Mouse (Mus musculus) liver, adult 2 months (tissue): ENCODE results near the gene Gpr153. TPM values are rescaled to one million over a fixed set of nuclear protein-coding genes. Genes with fewer than 3 reads are reported as not detected.

ENCODE experiments used
- DNase-seq: peaks from one replicate; pipeline ENCODE4 v3.0.0-alpha.2; 2011; ENCODE audit warnings: low read depth, low spot score; ENCODE audit errors: extremely low read depth
- H3K27ac ChIP-seq: fragments of 200-500 bp; replicated peaks from 2 replicates; pipeline ENCODE4 v1.5.1; 2012; ENCODE audit warnings: low read depth, mild to moderate bottlenecking, control low read depth, inconsistent platforms, low read length; ENCODE audit not compliant: insufficient read depth
- H3K27me3 ChIP-seq: fragments of 200-500 bp; 2 replicates; pipeline ENCODE4 v1.6.1; 2012; ENCODE audit warnings: mild to moderate bottlenecking, moderate library complexity, low read length, inconsistent platforms; ENCODE audit not compliant: control insufficient read depth, insufficient read depth
- H3K36me3 ChIP-seq: fragments of 200-500 bp; 2 replicates; pipeline ENCODE4 v1.6.1; 2012; ENCODE audit warnings: low read length, inconsistent platforms; ENCODE audit not compliant: control insufficient read depth, insufficient read depth
- H3K4me1 ChIP-seq: fragments of 200-500 bp; 2 replicates; pipeline ENCODE4 v1.6.1; 2011; ENCODE audit warnings: low read length; ENCODE audit not compliant: control insufficient read depth, insufficient read depth
- H3K4me3 ChIP-seq: fragments of 200-500 bp; 2 replicates; pipeline ENCODE4 v1.5.1; 2011; ENCODE audit warnings: low read depth, mild to moderate bottlenecking, control low read depth, low read length, moderate library complexity; ENCODE audit not compliant: insufficient read depth
- H3K79me2 ChIP-seq: fragments of 200-500 bp; 2 replicates; pipeline ENCODE4 v1.6.1; 2012; ENCODE audit warnings: inconsistent platforms, mild to moderate bottlenecking, low read length, moderate library complexity; ENCODE audit not compliant: control insufficient read depth, insufficient read depth
- H3K9ac ChIP-seq: fragments of 200-500 bp; 2 replicates; pipeline ENCODE4 v1.6.1; 2012; ENCODE audit warnings: low read depth, mild to moderate bottlenecking, control low read depth, inconsistent platforms, low read length
- CTCF ChIP-seq: fragments of 200-500 bp; IDR thresholded peaks from 2 replicates; pipeline ENCODE4 v1.5.1; 2011; ENCODE audit warnings: low read depth, low read length, control low read depth
- POLR2A ChIP-seq: fragments of 200-500 bp; IDR thresholded peaks from 2 replicates; pipeline ENCODE4 v1.6.1; 2011; ENCODE audit warnings: low read length, control low read depth; ENCODE audit not compliant: insufficient read depth; ENCODE audit errors: extremely low read depth
- WGBS: fragments of 180-500 bp; shearing (Covaris S2); methylation state at CpG from one replicate; pipeline ENCODE4 v1.1.7; 2018; 5-methylcytosine and 5-hydroxymethylcytosine counted together
- polyA plus RNA-seq: library from polyadenylated mRNA; depleted of rRNA; stranded (reverse); fragments of >200 nt; gene quantifications from 2 replicates; pipeline ENCODE4 v1.2.3, GENCODE M21; 2012
- total RNA-seq: library from RNA; depleted of rRNA; stranded (reverse); fragments of >200 nt; gene quantifications from 2 replicates; pipeline ENCODE4 v1.2.3, GENCODE M21; 2014

Gene Gpr153
- total and polyA plus RNA-seq, 2 experiments = 0.46 to 1.1 TPM

DNA sequence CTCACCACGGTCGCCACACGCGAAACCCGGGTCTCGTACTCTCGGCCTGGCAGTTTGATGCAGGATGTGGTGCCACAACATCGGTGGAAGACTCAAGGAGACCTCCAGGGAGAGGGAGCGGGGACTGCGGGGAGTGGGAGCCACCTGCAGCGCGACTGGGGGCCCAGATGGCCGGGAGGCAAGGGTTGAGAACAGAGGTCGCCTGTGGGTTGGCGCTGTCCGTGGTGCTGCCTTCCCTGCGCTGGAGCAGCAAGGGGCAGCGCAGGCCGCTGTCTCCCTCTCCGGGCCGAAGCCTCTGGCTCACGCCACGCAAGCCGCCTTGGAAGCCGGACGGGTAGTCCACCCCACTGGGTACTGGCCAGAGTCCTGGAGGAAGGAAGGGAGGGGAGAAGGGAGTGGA, 12.9 kb downstream of the Gpr153 start:
- Histone ChIP-seq H3K36me3 (no peaks in the 10 kb centered on the region), H3K9ac (no peak overlapping the region), H3K27me3 (peaks cover 28% of the 10 kb centered on the region), H3K4me1 (no peaks in the 10 kb centered on the region; the same call in 1 of the 2 replicates), H3K79me2 (no peaks in the 10 kb centered on the region), H3K27ac (no peak overlapping the region), H3K4me3 (no peak overlapping the region)
- WGBS = 10% methylated on average over 26 of the region's 26 CpGs
- no peak for TF ChIP-seq POLR2A
- TF ChIP-seq CTCF = no peak
- DNase-seq = no peak

DNA sequence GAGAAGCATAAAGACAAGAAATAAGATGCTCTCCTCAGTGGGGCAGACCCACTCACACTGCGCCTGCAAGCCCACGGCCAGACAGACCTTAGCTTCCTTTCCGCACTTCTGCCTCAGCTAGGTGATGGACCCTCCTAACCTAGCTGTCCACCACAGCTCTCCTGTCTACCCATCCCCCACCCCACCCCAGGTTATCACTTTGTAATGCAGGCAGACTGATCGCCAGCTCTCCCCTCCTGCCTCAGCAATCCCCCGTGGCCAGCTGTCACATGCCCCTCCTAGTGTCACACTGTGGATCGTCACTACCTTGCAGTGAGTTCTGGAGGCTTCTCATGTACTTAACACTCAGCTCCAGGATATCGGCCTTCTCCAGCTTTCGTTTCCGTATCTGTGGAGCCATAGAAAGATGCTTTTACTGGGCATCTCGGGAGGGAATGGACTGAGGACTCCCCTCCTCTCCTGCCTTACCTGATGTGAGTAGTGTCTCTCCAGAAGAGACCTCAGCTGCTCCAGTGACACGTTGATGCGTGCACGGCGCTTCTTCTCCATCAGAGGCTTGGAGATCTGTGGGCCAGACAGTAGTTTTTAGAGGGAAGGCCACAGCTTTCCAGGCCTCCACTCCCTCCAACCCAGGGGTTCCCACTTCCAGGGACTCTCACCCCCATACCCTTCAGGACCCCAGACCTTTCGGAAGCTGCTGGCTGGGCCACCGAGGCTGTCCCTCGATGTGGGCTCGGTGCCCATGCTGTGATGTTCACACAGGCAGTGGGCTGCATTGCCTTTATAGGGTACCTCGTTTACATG, 13.5 kb downstream of the Gpr153 start:
- WGBS = 39% methylated on average over 19 of the region's 19 CpGs
- no peaks in the 10 kb centered on the region for H3K79me2 ChIP-seq
- no peak for DNase-seq
- H3K9ac ChIP-seq = no peak overlapping the region
- no peaks in the 10 kb centered on the region; the same call in 1 of the 2 replicates for H3K4me1 ChIP-seq
- TF ChIP-seq CTCF (no peak), POLR2A (no peak)
- no peaks in the 10 kb centered on the region for H3K36me3 ChIP-seq
- H3K4me3 ChIP-seq = no peak overlapping the region
- peaks cover 28% of the 10 kb centered on the region for H3K27me3 ChIP-seq
- no peak overlapping the region for H3K27ac ChIP-seq

DNA sequence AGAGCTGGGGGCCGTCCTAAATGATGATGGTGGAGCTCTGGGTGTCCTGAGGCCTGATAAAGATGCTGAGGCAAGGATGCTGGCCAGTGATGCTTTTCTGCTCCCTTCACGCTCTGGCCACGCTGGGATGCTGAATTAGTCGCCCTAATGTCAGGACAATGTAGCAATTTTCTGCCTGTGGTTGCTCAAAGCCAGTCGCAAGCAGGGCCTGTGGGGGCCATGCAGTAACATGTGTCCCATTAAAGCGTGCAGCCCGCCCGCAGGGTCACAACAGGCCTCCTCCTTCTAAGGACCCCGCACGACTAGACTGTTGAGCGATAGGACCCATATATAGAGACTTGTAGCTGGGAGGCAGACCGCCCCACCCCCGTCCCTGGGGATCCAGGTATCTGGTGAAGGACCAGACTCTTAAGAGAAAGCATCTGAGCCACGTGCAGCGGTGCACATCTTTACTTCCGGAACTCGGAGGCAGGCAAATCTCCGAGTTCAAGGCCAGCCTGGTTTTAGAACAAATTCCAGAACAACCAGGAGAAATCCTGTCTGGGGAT, 14.4 kb downstream of the Gpr153 start:
- Histone ChIP-seq H3K4me1 (no peaks in the 10 kb centered on the region; the same call in 1 of the 2 replicates), H3K36me3 (no peaks in the 10 kb centered on the region), H3K4me3 (no peak overlapping the region), H3K27ac (no peak overlapping the region), H3K27me3 (peaks cover 23% of the 10 kb centered on the region), H3K9ac (no peak overlapping the region), H3K79me2 (no peaks in the 10 kb centered on the region)
- TF ChIP-seq CTCF = no peak
- TF ChIP-seq POLR2A = no peak
- no peak for DNase-seq
- WGBS = 63% methylated on average over 18 of the region's 18 CpGs

DNA sequence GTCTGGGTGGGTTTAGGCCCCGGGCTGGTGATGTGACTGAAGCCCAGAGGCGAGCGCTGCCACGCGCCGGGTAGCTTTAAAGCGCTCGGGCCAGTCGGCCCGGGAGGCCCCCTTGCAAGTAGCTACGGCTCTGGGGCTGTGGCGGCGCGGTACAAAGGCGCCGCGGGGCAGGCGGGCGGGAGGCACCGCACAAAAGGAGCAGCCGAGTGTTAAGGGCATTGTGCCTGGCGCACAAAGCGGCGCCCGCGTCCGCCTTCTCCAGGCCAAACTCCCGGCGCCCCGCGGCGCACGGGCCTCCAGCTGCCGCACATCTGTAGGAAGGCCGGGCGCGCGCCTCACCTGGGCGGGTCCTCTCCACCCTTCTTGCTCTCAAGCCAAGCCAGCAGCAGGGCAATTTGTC, 16.4 kb downstream of the Gpr153 start:
- Histone ChIP-seq H3K36me3 (no peaks in the 10 kb centered on the region), H3K27me3 (peaks cover 23% of the 10 kb centered on the region), H3K4me1 (no peaks in the 10 kb centered on the region), H3K9ac (no peak overlapping the region), H3K27ac (no peak overlapping the region), H3K79me2 (no peaks in the 10 kb centered on the region), H3K4me3 (no peak overlapping the region)
- no peak for DNase-seq
- no peak for TF ChIP-seq CTCF
- TF ChIP-seq POLR2A = no peak
- WGBS = 4% methylated on average over 39 of the region's 39 CpGs

DNA sequence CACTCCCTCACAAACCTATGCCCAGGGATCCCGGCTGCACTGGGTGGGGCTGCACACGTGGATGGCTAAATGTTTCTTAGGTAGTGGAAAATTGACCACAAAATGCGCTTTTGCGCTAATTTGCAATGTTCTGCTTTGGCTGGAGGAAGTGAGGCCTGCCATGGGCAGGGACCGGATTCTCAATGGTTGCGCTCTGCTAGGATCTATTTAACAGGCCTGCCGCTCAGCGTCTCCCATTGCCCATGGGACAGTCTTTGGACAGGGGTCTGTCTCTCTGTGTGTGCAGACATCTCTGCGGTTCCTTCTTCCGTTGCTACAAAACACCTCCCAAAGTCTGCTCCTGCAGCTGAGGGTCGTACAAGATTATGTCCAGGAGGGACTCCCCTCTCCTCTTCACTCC, 17.0 kb downstream of the Gpr153 start:
- 34% methylated on average over 11 of the region's 11 CpGs for WGBS
- no peak overlapping the region for H3K4me3 ChIP-seq
- peaks cover 23% of the 10 kb centered on the region for H3K27me3 ChIP-seq
- no peaks in the 10 kb centered on the region for H3K79me2 ChIP-seq
- H3K36me3 ChIP-seq = no peaks in the 10 kb centered on the region
- no peak for DNase-seq
- no peak overlapping the region for H3K27ac ChIP-seq
- TF ChIP-seq CTCF (no peak), POLR2A (no peak)
- H3K4me1 ChIP-seq = no peaks in the 10 kb centered on the region
- H3K9ac ChIP-seq = no peak overlapping the region

DNA sequence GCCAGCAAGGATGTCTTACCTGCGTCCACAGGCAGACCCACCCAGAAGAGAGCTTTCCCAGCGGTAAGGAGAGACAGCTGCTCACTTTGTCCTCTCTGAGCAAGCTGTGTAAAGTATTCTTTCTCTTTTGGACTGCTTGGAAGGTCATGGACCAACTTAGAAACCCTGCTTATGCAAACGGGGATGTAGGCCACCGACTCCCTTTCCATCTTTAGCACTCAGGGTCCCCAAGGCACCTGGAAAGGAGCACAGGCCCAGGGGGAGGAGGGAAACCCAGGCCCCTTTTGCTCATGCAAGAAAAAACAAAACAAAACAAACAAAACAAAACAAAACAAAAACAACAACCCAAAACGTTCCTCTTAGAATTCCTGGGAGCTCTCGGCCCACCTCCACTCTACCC, 17.5 kb downstream of the Gpr153 start, which contains the start of gene Hes3:
Gene Hes3 (minus strand): TSS at position 101 of the 400 bp plus-strand sequence.
- no peak within 1 kb of the TSS for H3K9ac ChIP-seq
- H3K27me3 ChIP-seq = peaks cover 17% of the 10 kb centered on the region
- H3K27ac ChIP-seq = no peak within 1 kb of the TSS
- TF ChIP-seq CTCF (no peak), POLR2A (no peak)
- WGBS = 44% methylated on average over 6 of the region's 6 CpGs
- H3K4me1 ChIP-seq = peaks cover 2% of the 10 kb centered on the region; the same call in 1 of the 2 replicates
- no peak for DNase-seq
- H3K4me3 ChIP-seq = no peak within 1 kb of the TSS
- no peaks in the 10 kb centered on the region for H3K36me3 ChIP-seq
- no peaks in the 10 kb centered on the region for H3K79me2 ChIP-seq
